Mouse (Mus musculus): ENCODE data around the gene Vps33b.

GRCm38 (mm10) chr7:80227065-80227464 lies 42.4 kb upstream of the Vps33b start:
- TF ChIP-seq CTCF (IDR thresholded peaks at IDR 0.05; ENCODE audit: control insufficient read depth, insufficient read depth, insufficient read length) (no peak), USF1 (IDR thresholded peaks at IDR 0.05; ENCODE audit: low read depth) (no peak), MAX (IDR thresholded peaks at IDR 0.05) (no peak)
